Mouse (Mus musculus) heart, postnatal 14 days (tissue): ENCODE data around the gene Syt17. TPM values are rescaled to one million over a fixed set of nuclear protein-coding genes. Genes with fewer than 3 reads are reported as not detected.

Source experiments
- total RNA-seq, 2 experiments: library from RNA; stranded (reverse); gene quantifications; 2 replicates each; pipeline ENCODE4 v1.2.3; 2021

Gene Syt17
- total RNA-seq, 2 experiments from 2014 or later = 2.1 to 2.9 TPM

Other genes starting within 250 kb of the Syt17 start
- gene Smg1, start 204.6 kb downstream of the Syt17 start, total RNA-seq = 10 to 100 TPM; 52.8 to 53.8 TPM
- 10 to 100 TPM; 36.5 to 37.6 TPM for gene Itpripl2, start 43.8 kb upstream of the Syt17 start, total RNA-seq
- gene Coq7, start 85.1 kb upstream of the Syt17 start, total RNA-seq = 100 to 1,000 TPM in 1 of 2 experiments, 10 to 100 TPM in 1; 91.9 to 101 TPM
- gene Tmc7, start 136.5 kb upstream of the Syt17 start, total RNA-seq = 1 to 10 TPM; 8.6 to 9.6 TPM
- gene Tmc5, start 149.1 kb upstream of the Syt17 start, total RNA-seq = under 1 TPM; 0.80 to 0.81 TPM